Mouse (Mus musculus): ENCODE data around the gene Tifab.

Gene Tifab

DNA sequence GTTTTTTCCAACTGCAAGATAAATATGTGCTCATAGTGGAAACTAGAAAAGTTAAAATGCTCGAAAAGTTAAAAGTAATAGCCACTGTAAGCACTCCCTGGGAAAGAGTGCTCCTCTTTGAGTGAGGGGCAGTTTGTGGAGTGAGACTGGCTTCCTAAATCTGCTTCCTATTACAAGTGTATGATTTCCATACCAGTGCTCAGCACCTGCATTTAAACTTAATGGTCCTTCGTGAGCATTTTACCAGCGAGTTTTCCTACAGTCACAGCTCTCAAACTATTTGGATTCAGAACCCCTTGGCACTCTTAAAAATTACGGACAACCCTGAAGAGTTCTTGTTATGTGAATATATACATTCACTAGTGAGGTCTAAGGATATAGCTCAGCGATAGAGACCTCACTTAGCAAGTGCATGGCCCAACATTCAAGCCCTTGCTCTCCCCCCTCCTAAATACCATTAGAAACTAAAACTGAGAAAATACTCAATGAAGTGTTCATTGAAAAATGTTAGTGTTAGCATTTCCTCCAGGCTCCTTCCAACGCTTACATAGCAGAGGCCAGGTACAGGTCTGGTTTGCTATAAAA lies 39.4 kb downstream of the Tifab start:
- no peak for DNase-seq (ENCODE audit: low spot score in 2 of 2)

DNA sequence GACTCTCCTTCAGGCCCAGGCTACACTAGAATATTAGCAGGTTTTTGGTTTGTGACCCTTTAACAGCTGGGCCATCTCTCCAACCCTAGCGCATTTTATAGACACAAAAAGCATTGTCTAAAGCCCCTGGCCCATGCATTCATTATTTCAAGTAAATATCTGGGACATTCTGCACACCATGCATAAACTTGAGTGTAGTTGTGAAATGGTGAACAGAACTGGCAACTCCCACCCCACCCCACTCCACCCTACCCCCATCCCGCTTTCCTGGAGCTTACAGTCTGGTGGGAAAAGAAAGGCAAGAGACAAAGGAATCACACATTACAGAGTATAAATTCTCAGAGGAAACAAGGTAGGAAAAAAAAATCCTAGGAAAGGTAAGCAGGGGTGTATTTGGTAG lies 42.5 kb downstream of the Tifab start, which contains the start of gene H2afy:
TSS of gene H2afy (minus strand) at position 162 of the 400 bp plus-strand sequence.
- no peak for DNase-seq (ENCODE audit: low spot score in 2 of 2)

DNA sequence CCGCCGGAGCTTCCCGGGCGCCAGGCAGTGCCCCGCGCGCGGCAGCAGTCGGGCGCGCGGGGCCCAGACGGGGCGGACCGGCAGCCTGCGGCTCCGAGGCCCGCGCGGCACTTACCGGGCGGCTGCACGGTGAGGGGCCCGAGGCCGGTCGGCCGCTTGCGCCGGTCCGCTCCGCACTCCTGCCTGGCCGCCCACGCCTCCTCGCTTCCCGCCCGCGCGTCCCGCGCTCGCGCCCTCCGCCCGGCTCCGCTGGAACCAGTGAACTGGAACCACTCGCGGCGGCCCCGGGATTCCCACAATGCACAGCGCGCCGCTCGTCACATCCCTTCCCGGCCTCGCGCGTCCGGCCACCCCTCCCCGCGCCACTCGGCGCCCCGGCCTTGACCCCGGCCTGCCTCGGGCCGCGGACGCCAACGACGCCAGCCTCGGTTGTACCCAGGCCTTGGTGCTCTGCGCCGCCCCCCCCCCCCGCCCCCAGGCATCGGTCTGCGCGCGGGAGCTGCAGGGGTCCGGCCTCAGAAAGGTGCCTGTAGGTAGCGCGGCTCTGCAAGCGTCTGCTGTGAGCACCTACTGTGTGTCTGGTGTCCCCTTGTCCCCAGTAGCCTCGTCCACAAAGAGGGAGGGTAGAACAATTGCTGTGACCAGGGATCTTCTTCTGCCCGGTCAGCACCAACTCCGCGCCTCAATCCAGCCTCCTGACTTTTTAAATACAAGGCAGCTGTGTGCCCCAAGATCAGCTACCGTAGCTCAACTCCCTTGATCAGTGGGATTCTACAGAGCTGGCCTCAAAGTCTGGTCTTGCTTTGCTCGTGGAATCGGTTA lies 43.2 kb downstream of the Tifab start:
- peak; percentile 77 to 89 for DNase-seq (ENCODE audit: low spot score in 2 of 2)

DNA sequence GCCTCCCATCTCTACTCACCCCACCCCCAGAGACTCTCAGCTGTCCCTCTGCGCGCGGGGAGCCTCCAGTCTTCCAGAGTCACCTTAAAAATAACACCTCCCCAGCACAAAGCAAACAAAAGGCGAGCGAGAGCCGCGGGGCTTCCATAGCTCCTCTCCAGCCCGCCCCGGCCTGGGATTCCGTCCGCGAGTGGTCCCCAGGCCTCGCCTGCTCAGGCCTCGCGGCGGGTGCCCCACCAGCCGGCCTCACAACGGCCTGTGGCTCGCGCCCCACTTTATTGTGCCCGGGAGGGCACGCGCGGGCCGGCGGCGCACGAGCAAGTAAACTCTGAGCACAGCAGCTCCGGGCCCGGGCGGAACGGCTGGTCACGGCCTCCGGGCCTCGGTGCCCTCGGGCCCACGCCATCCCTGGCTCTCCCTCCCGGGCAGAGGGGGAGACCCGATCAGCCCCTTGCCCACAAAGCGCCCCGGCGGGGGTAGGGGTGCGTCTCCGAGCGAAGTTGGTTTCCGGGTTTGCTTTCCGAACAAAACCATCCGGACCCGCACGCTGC lies 44.0 kb downstream of the Tifab start:
- DNase-seq (ENCODE audit: low spot score in 2 of 2): peak in 1 of 2 experiments; percentile 45

DNA sequence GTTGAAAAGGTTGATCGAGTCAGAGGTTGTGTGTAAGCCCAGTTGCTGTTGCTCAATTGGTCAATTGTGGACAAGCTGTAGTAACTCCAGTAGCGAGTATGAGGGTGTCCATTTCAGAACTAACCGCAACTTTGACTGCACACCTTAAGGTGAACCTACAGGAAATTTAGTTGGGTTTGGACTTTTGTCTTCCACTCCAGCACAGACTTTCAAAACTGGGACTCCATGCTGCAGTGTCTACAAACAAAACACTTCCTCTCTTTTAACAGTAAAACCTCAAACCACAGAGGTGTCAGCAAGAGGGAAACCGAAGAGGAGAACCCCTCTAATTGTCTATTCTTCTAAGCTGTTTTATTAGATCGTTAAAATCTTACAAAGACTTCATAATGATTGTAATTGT lies 44.7 kb downstream of the Tifab start:
- no peak for DNase-seq (ENCODE audit: low spot score in 2 of 2)

DNA sequence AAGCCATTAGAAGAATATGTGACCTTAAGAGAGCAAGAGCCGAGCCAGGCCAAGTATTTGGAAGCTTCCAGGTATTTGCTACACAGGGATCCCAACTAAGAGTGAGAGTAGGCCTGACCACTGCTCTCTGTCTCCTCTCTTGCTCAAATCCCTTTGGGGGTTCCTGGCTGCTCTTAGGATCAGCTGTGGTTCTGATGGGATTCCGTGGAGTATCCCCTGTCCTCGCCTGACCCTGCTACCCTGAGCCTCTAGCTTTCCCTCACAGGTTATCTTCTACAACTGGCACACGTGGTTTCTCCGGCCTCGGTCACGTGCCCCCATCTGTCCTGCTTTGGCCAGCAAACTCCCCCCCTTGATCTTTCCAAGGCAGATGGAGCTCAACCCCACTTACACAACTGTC lies 45.7 kb downstream of the Tifab start:
- DNase-seq (ENCODE audit: low spot score in 2 of 2): no peak

DNA sequence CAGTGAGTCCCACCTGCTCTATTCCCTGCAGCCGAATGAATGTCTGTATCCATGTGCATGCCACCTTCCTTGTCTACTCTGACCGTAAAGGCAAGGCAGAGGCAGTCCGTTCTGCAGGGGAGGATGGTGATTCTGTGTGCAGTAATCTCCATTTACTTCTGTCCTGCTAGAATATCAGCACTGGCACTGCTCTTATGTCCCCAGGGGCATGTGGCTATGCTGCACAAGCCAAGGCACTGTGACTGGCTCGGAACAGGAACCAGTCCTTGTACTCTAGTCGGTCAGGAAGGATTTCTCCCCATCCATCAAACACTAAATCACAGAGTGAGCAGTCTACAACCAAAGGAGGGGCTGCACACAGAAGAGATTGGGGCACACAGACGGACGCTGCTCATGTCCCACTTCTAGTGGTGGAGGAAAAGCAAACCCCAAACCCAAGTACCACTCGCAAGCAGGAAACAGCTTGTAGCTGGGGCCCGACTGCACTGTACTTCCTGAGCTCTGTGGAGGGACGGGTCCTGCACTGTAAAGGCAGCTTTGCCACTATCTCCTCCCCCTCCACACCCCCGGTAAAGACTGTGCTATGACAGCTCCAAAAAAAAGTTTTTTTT lies 46.3 kb downstream of the Tifab start:
- DNase-seq (ENCODE audit: low spot score in 2 of 2): no peak

DNA sequence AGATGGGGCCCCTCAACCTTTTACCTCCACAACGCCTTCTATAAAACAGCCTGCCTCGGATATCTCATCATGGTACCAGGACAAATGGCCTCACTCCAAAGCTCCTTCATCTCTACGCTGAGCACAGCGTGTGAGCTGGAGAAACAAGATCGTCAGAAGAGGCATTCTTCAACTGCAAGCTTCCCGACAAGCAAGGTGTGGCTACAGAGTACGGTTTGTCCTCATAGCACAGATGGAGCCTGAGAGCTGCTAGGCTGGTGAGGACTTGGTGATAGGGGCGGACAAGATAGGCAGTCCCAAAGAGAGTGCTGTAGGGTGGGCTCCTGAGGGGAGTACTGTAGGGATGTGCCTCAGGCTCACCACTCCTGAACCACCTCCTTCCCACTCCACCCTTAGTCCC lies 48.1 kb downstream of the Tifab start:
- no peak for DNase-seq (ENCODE audit: low spot score in 2 of 2)

DNA sequence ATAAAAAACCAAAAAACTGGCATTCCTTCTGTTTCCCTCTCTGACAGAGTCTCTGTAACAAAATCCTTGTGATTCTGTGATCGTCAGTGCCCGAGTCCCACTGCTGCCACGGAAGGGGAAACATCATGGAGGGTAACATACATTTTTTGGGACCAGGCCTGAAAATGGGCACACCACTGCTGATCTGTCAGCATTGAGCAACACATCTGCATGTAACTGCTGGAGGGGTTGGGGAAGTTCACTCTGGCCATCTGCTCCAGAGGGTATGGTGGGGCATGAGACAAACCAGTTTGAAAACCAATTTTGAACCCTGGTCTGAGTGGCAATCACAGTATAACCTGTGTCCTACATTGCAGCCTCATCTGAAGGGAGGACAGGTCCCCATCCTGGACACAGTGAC lies 49.1 kb downstream of the Tifab start:
- DNase-seq (ENCODE audit: low spot score in 2 of 2): no peak

DNA sequence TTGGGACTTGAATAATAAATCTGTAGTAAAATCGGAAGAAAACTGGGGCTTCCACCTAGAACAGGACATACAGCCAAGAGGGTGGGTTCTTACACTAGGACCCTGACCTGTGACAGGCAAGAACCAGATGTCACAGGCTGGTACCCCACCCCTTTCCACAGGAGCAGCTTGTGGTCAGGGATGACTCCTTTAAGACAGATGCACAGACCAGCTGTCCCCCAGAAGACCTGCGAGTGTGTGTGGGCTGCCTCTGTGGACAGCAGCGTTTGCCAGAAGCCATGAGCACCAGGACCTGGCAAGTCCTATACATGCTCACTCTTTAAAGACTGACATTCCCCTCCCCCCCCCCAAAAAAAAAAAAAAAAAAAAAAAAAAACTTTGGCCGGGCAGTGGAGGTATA lies 49.7 kb downstream of the Tifab start:
- DNase-seq (ENCODE audit: low spot score in 2 of 2): no peak

DNA sequence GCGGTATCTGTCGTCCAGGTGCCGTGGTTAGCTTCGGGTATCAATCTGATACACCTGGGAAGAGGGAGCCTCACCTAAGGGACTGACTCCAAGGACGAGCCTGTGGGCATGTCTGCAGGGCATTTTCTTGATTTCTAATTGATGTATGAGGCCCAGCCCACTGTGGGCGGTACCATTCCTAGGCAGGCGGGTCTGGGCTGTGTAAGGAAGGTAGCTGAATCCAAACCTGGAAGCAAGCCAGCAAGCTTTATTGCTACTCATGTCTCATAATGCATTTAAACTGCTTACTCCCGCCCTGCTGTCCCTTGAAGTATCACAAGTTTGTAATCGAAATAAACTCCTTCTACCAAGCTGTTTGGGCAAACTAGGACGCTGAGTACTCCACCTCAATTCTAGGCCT lies 53.1 kb downstream of the Tifab start:
- DNase-seq (ENCODE audit: low spot score in 2 of 2): no peak

Measured in cerebellum, postnatal 4 days (tissue).